Mouse (Mus musculus) hindbrain, embryonic 13.5 days (tissue): ENCODE measurements at regions not wholly inside any gene's neighbourhood (a gene's known extent, or its start where the extent isn't known, plus 50 kb on each side); places are given as distances from the start of the nearest gene placed in this dataset.

Experiments used
- ATAC-seq: fragments of 200-750 bp; cut with Nextera tagmentation; 2 replicates; pipeline ENCODE4 v1.8.0; 2017; ENCODE audit warnings: moderate TSS enrichment; ENCODE audit not compliant: low FRiP score
- H3K27ac ChIP-seq: fragments of 300-500 bp; sonication (generic); 2 replicates; pipeline ENCODE4 v1.5.1; 2015; ENCODE audit warnings: inconsistent platforms, mild to moderate bottlenecking, moderate library complexity
- H3K27me3 ChIP-seq: fragments of 300-500 bp; sonication (generic); 2 replicates; pipeline ENCODE4 v1.6.1; 2015; ENCODE audit warnings: mild to moderate bottlenecking, inconsistent platforms
- H3K36me3 ChIP-seq: fragments of 300-500 bp; sonication (generic); 2 replicates; pipeline ENCODE4 v1.6.1; 2015; ENCODE audit warnings: mild to moderate bottlenecking, inconsistent platforms
- H3K4me1 ChIP-seq: fragments of 300-500 bp; sonication (generic); replicated peaks from 2 replicates; pipeline ENCODE4 v1.6.1; 2015; ENCODE audit warnings: inconsistent platforms
- H3K4me2 ChIP-seq: fragments of 300-500 bp; sonication (generic); 2 replicates; pipeline ENCODE4 v1.6.1; 2015; ENCODE audit warnings: inconsistent platforms, mild to moderate bottlenecking, moderate library complexity
- H3K4me3 ChIP-seq: fragments of 300-500 bp; sonication (generic); 2 replicates; pipeline ENCODE4 v1.5.1; 2015; ENCODE audit warnings: mild to moderate bottlenecking, inconsistent platforms
- H3K9ac ChIP-seq: fragments of 300-500 bp; sonication (generic); 2 replicates; pipeline ENCODE4 v1.6.1; 2015; ENCODE audit warnings: mild to moderate bottlenecking, inconsistent platforms
- H3K9me3 ChIP-seq: fragments of 300-500 bp; sonication (generic); 2 replicates; pipeline ENCODE4 v1.6.1; 2016; ENCODE audit warnings: inconsistent platforms
- WGBS: fragments of 180-500 bp; shearing (Covaris S2); methylation state at CpG from one replicate; pipeline ENCODE4 v1.1.7; 2015; 5-methylcytosine and 5-hydroxymethylcytosine counted together

DNA sequence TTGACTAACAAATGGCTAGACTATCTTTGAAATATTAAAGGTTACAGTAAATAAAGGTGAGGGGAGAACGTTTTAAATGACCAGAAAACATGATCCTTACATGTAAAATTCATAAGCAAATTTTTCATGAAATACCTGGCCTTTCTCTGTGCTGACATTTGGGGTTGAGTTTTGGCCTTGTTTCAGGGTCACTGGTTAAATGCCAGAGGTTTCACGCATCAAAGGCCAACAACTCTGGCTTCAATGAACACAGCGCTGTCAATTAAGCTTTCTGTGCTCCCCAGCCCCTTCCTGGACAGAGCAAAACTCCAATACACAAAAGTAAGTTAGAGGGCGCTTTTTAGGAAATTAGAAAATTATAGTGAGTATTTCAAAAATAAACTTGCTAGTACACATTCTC lies 425.6 kb downstream of the Fam198b start:
- ATAC-seq = no peak
- WGBS = 62% methylated on average over 4 of the region's 4 CpGs
- H3K4me1 ChIP-seq = no peaks in the 10 kb centered on the region

DNA sequence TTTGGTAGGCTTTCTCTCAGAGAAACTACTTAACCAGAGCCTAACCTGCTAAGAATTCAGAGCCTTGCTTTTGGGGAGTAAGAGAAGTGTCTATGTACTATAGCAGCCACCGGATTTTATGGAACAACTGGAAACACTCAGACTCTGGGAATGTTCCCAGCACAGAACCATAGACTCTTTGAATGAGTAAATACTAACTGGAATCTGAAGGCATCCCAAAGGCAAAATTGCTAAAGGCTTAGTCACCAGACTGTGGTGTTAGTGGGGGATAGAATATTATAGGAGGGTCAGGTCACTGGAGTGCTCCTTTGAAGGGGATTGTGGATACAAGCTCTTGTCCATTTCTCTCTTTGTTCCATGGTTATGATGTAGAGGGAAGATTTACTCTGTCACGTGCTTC lies 427.4 kb downstream of the Fam198b start:
- H3K4me1 ChIP-seq = no peaks in the 10 kb centered on the region
- no peaks in the 10 kb centered on the region for H3K27me3 ChIP-seq
- no peak overlapping the region for H3K9ac ChIP-seq
- H3K36me3 ChIP-seq = no peaks in the 10 kb centered on the region
- 85% methylated on average over 2 of the region's 2 CpGs for WGBS
- H3K27ac ChIP-seq = no peak overlapping the region
- no peak overlapping the region for H3K4me2 ChIP-seq
- no peak overlapping the region for H3K4me3 ChIP-seq
- no peak for ATAC-seq
- no peaks in the 10 kb centered on the region for H3K9me3 ChIP-seq

More for the DNA sequence above, 425.6 kb downstream of the Fam198b start:
- Histone ChIP-seq H3K9ac (no peak overlapping the region), H3K4me3 (no peak overlapping the region), H3K27ac (no peak overlapping the region), H3K36me3 (no peaks in the 10 kb centered on the region), H3K27me3 (no peaks in the 10 kb centered on the region), H3K4me2 (no peak overlapping the region), H3K9me3 (no peaks in the 10 kb centered on the region)

DNA sequence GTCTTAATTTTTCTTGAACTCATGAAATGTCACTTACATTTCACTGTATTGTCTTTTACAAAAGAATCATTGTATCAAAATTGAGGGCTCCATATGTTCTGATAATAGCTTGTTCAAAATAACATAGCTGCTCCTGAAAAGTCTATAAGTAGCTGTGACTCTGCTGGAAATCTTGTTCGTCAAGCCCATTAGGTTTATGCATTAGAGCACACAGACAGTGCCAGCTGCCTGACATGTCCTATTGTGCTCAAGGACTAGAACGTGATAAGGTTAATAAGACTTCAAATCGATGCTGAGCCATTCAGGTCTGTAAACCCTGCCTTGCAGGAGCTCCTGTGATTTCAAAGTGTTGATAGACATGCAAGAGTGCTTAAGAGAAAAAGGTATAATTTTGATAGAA lies 438.0 kb downstream of the Fam198b start:
- no peaks in the 10 kb centered on the region for H3K4me1 ChIP-seq
- no peaks in the 10 kb centered on the region for H3K36me3 ChIP-seq
- WGBS = 53% methylated on average over 3 of the region's 3 CpGs
- no peak overlapping the region for H3K4me2 ChIP-seq
- no peaks in the 10 kb centered on the region for H3K27me3 ChIP-seq
- no peak overlapping the region for H3K4me3 ChIP-seq
- no peak for ATAC-seq
- no peak overlapping the region for H3K9ac ChIP-seq
- no peak overlapping the region for H3K27ac ChIP-seq
- no peaks in the 10 kb centered on the region for H3K9me3 ChIP-seq

GRCm38 (mm10) chr3:80324726-80325125 lies 440.4 kb downstream of the Fam198b start:
- Histone ChIP-seq H3K9me3 (no peaks in the 10 kb centered on the region), H3K36me3 (no peaks in the 10 kb centered on the region), H3K27ac (no peak overlapping the region), H3K4me1 (no peaks in the 10 kb centered on the region), H3K27me3 (no peaks in the 10 kb centered on the region), H3K4me2 (no peak overlapping the region), H3K4me3 (no peak overlapping the region), H3K9ac (no peak overlapping the region)
- 89% methylated on average over 2 of the region's 2 CpGs for WGBS
- no peak for ATAC-seq

DNA sequence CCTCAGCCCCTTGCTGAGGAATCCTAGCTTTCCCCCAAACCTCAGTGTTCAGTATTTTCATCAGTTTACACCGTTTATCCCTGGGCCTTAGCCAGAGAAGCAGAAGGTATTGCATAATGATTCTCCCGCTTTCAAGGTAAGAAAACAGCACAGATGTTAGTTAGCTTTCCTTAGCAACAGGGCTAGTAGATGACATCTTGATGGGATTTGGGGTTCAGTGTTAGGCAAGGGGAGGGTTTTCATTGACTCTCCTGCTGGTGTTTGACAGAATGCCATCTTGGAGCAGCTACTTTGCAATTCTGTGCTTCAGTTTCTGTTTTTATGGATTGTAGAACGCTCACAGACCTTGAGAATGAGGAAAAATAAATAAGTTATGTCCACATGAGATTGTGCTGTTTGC lies 447.4 kb downstream of the Fam198b start:
- ATAC-seq = no peak
- no peak overlapping the region for H3K27ac ChIP-seq

GRCm38 (mm10) chr3:80334446-80334893 lies 450.1 kb downstream of the Fam198b start:
- Histone ChIP-seq H3K27ac (no peak overlapping the region), H3K9ac (no peak overlapping the region), H3K36me3 (no peaks in the 10 kb centered on the region), H3K4me2 (no peak overlapping the region), H3K4me3 (no peak overlapping the region), H3K9me3 (no peaks in the 10 kb centered on the region), H3K27me3 (no peaks in the 10 kb centered on the region), H3K4me1 (peaks cover 6% of the 10 kb centered on the region; the same call in 1 of the 2 replicates)
- 12% methylated on average over 4 of the region's 4 CpGs for WGBS
- peak; percentile 73 for ATAC-seq

More for the DNA sequence above, 447.4 kb downstream of the Fam198b start:
- WGBS = 70% methylated on average over 3 of the region's 3 CpGs
- H3K4me3 ChIP-seq = no peak overlapping the region
- H3K9ac ChIP-seq = no peak overlapping the region
- no peaks in the 10 kb centered on the region for H3K36me3 ChIP-seq
- peaks cover 6% of the 10 kb centered on the region; the same call in 1 of the 2 replicates for H3K4me1 ChIP-seq
- H3K27me3 ChIP-seq = no peaks in the 10 kb centered on the region
- no peak overlapping the region for H3K4me2 ChIP-seq
- no peaks in the 10 kb centered on the region for H3K9me3 ChIP-seq

DNA sequence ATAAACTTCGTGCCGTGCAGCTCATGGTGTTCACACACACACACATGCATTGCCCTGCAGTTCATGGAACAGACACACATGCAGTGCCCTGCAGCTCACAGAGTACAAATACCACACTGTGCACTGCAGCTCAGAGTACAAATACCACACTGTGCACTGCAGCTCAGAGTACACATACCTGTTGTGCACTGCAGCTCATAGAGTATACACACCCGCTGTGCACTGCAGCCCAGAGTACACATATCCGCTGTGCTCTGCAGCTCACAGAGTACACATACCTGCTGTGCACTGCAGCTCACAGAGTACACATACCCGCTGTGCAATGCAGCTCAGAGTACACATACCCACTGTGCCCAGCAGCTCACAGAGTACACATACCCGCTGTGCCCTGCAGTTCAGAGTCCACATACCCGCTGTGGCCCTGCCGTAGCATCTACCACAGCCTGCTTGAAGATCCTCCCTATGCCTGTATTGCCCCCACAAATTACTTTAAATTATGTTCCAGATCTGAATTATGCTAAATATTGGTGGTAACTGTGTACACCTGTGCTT lies 451.9 kb downstream of the Fam198b start:
- no peak overlapping the region for H3K4me3 ChIP-seq
- WGBS = 89% methylated on average over 8 of the region's 8 CpGs
- H3K9me3 ChIP-seq = no peaks in the 10 kb centered on the region
- H3K27ac ChIP-seq = no peak overlapping the region
- H3K9ac ChIP-seq = no peak overlapping the region
- H3K36me3 ChIP-seq = no peaks in the 10 kb centered on the region
- no peaks in the 10 kb centered on the region for H3K27me3 ChIP-seq
- H3K4me1 ChIP-seq = peaks cover 6% of the 10 kb centered on the region; the same call in 1 of the 2 replicates
- no peak overlapping the region for H3K4me2 ChIP-seq
- ATAC-seq = peak; percentile 24; the same call in 1 of the 2 replicates

GRCm38 (mm10) chr3:80367972-80368371 lies 434.7 kb downstream of the Gria2 start:
- no peak overlapping the region for H3K9ac ChIP-seq
- H3K9me3 ChIP-seq = no peaks in the 10 kb centered on the region
- H3K4me2 ChIP-seq = no peak overlapping the region
- no peak overlapping the region for H3K4me3 ChIP-seq
- no peak overlapping the region for H3K27ac ChIP-seq
- no peaks in the 10 kb centered on the region for H3K4me1 ChIP-seq
- H3K36me3 ChIP-seq = no peaks in the 10 kb centered on the region
- H3K27me3 ChIP-seq = no peaks in the 10 kb centered on the region
- no peak for ATAC-seq

- Histone ChIP-seq H3K36me3 (no peaks in the 10 kb centered on the region), H3K27ac (no peak overlapping the region), H3K27me3 (no peaks in the 10 kb centered on the region), H3K9ac (no peak overlapping the region), H3K4me1 (no peaks in the 10 kb centered on the region), H3K4me3 (no peak overlapping the region), H3K9me3 (no peaks in the 10 kb centered on the region), H3K4me2 (no peak overlapping the region)
- 87% methylated on average over 4 of the region's 4 CpGs for WGBS
- ATAC-seq = no peak
These were observed 433.3 kb downstream of the Gria2 start for GRCm38 (mm10) chr3:80369214-80369941.

GRCm38 (mm10) chr3:80372436-80372835 lies 430.2 kb downstream of the Gria2 start:
- no peak overlapping the region for H3K4me2 ChIP-seq
- no peaks in the 10 kb centered on the region for H3K27me3 ChIP-seq
- no peak overlapping the region for H3K27ac ChIP-seq
- H3K4me1 ChIP-seq = no peaks in the 10 kb centered on the region
- H3K9me3 ChIP-seq = no peaks in the 10 kb centered on the region
- WGBS = 71% methylated on average over 3 of the region's 3 CpGs
- no peaks in the 10 kb centered on the region for H3K36me3 ChIP-seq
- ATAC-seq = no peak
- H3K4me3 ChIP-seq = no peak overlapping the region
- H3K9ac ChIP-seq = no peak overlapping the region

DNA sequence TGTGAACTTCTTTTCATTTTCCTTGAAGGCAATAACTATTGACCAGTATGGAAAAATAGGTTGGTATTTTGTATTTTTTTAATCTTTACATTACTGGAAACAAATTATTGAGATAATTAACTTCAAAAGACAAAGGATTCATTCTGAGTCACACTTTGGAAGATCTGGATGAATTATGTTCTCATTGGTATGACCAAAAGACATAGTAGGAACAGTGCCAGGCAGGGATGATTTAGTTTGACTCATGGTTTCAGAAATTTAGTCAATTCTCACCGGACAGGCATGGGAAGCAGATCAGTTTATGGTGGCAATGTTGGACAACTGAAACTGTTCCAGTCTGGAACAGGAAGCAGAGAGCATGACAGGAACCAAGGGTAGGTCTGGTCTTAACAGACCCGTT lies 416.6 kb downstream of the Gria2 start:
- H3K27ac ChIP-seq = no peak overlapping the region
- H3K9ac ChIP-seq = no peak overlapping the region
- no peaks in the 10 kb centered on the region for H3K27me3 ChIP-seq
- no peak overlapping the region for H3K4me2 ChIP-seq
- no peaks in the 10 kb centered on the region for H3K9me3 ChIP-seq
- ATAC-seq = no peak
- 90% methylated on average over 2 of the region's 2 CpGs for WGBS
- H3K36me3 ChIP-seq = no peaks in the 10 kb centered on the region
- H3K4me1 ChIP-seq = no peaks in the 10 kb centered on the region
- no peak overlapping the region for H3K4me3 ChIP-seq

- WGBS = 55% methylated on average over 4 of the region's 4 CpGs
- Histone ChIP-seq H3K9ac (no peak overlapping the region), H3K4me2 (no peak overlapping the region), H3K27ac (no peak overlapping the region), H3K36me3 (no peaks in the 10 kb centered on the region), H3K4me1 (no peaks in the 10 kb centered on the region), H3K4me3 (no peak overlapping the region), H3K27me3 (no peaks in the 10 kb centered on the region), H3K9me3 (0 out of 2 replicates have a peak, but pooled peaks cover 5% of the 10 kb centered on the region)
- no peak for ATAC-seq
These were observed 406.4 kb downstream of the Gria2 start for GRCm38 (mm10) chr3:80396240-80396639.

- ATAC-seq = no peak
- H3K9me3 ChIP-seq = no peaks in the 10 kb centered on the region
- H3K27me3 ChIP-seq = no peaks in the 10 kb centered on the region
These were observed 382.2 kb downstream of the Gria2 start for GRCm38 (mm10) chr3:80420453-80420852.

More at GRCm38 (mm10) chr3:80420453-80420852, 382.2 kb downstream of the Gria2 start:
- Histone ChIP-seq H3K27ac (no peak overlapping the region), H3K36me3 (no peaks in the 10 kb centered on the region), H3K9ac (no peak overlapping the region), H3K4me1 (no peaks in the 10 kb centered on the region), H3K4me2 (no peak overlapping the region), H3K4me3 (no peak overlapping the region)
- WGBS = 80% methylated on average over 3 of the region's 3 CpGs
